Comparison of ENCODE assay signal across 1 mouse cellular context in the genomic region with DNA sequence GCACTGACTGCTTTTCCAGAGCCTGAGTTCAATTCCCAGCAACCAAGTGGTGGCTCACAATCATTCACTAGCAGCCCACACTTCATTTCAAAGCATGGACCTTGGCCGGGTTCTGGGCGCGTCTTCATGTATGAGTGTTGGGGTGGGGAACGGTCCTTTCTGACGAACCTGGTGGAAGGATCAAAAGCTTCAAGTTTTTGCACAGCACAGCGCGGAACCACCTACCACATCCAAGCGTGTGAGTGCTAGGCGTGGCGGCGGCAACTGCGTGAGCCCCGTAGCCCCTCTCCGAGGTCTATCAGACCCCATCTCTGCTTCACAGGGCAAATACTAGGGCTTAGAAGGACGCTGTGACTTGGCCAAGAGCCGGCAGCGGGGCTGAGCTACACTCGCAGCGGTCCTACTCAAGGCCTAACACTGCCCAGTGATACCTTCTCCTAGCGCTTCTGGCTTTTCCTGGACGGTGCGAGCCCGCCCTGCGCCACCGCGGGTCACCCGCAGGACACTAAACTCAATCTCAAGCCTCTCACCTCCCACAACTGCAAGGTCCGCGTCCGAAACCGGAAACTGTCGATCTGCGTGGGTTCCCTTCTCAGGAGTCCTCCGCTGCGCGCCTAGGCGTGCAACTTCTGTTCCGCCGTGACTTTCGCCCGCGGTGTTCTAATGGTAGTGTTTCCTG.
TF ChIP-seq lines count a peak whose summit lies in the region.

No protein-coding gene starts in this region.

TF ChIP-seq in MEL, 35 proteins besides CTCF, POLR2A, EP300 and RAD21 (continued from another document):
- TF ChIP-seq MXI1 (IDR thresholded peaks at IDR 0.05; ENCODE audit: low read depth, low read length) (peak; percentile 80), CHD2 (IDR thresholded peaks at IDR 0.05; ENCODE audit: low read length) (no peak), ZMIZ1 (IDR thresholded peaks at IDR 0.05; ENCODE audit: low read depth, low read length) (peak; percentile 95), RCOR1 (IDR thresholded peaks at IDR 0.05; ENCODE audit: low read depth, low read length) (no peak), MAX (IDR thresholded peaks at IDR 0.05; ENCODE audit: low read length) (peak; percentile 36; the same call in 1 of the 2 replicates), HCFC1 (IDR thresholded peaks at IDR 0.05; ENCODE audit: low read depth, low read length) (peak; percentile 93)
TF ChIP-seq in MEL: peak in this region for 15.
